Mouse (Mus musculus): ENCODE results near the gene Gm28053.

DNA sequence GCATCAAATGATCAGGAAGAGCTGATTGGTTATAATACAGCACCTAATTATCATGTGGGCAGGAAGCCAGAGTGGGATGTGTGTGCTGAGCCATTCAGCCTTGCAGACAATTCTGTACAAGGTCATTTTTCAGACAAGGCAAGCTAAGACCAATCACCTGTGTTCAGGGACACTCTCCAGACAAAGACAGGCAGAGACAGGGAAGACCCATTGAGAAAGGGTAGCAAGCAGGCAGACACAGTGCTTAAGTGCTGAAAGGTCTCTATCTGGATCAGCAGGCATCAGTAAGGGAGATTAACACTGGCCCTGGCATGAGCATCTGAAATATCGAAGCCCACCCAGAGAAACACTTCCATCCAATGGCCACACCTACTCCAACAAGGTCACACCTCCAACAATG lies 66.0 kb downstream of the Gm28053 start:
- TF ChIP-seq CTCF (IDR thresholded peaks at IDR 0.05; ENCODE audit: extremely low read depth, insufficient read length, insufficient replicate concordance, low read depth, low read length) (no peak), POLR2A (IDR thresholded peaks at IDR 0.05; ENCODE audit: low read depth, low read length) (no peak)
